Mouse (Mus musculus): ENCODE data around the gene Nol12. TPM values are rescaled to one million over a fixed set of nuclear protein-coding genes. Genes with fewer than 3 reads are reported as not detected.

Nol12 gene
- polyA plus RNA-seq, 1 experiment, result 101 TPM

GRCm38 (mm10) chr15:78978875-78979274 is 44.1 kb downstream of the Nol12 start:
- Histone ChIP-seq H3K4me3 (no peak overlapping the region), H3K79me2 (ENCODE audit: control insufficient read depth, insufficient read depth) (no peaks in the 10 kb centered on the region), H3K36me3 (ENCODE audit: control insufficient read depth, insufficient read depth) (no peaks in the 10 kb centered on the region), H3ac (ENCODE audit: control insufficient read depth, insufficient read length) (no peak overlapping the region), H3K27me3 (ENCODE audit: control insufficient read depth, insufficient read depth, insufficient read length) (peaks cover 55% of the 10 kb centered on the region), H3K4me2 (ENCODE audit: low read depth) (no peak overlapping the region)
- TF ChIP-seq MYOD1 (IDR thresholded peaks at IDR 0.05; ENCODE audit: control insufficient read depth in 1 of 3, insufficient read length in 2 of 3, low read depth in 2 of 3) (no peak), CEBPB (IDR thresholded peaks at IDR 0.05; ENCODE audit: insufficient read depth, poor library complexity, severe bottlenecking) (peak; percentile 62; the same call in 1 of the 2 replicates)

GRCm38 (mm10) chr15:78980084-78980483 is 45.4 kb downstream of the Nol12 start:
- H3K4me3 ChIP-seq, result no peak overlapping the region
- no peak overlapping the region for H3K4me2 ChIP-seq (ENCODE audit: low read depth)
- H3K79me2 ChIP-seq (ENCODE audit: control insufficient read depth, insufficient read depth), result no peaks in the 10 kb centered on the region
- H3K36me3 ChIP-seq (ENCODE audit: control insufficient read depth, insufficient read depth), result no peaks in the 10 kb centered on the region
- H3ac ChIP-seq (ENCODE audit: control insufficient read depth, insufficient read length), result no peak overlapping the region
- TF ChIP-seq MAX (IDR thresholded peaks at IDR 0.05; ENCODE audit: low read depth) (no peak), USF1 (IDR thresholded peaks at IDR 0.05; ENCODE audit: low read depth) (no peak), TCF12 (IDR thresholded peaks at IDR 0.05; ENCODE audit: insufficient read depth, poor library complexity, severe bottlenecking) (no peak), TCF3 (IDR thresholded peaks at IDR 0.05; ENCODE audit: insufficient read length, low read depth) (no peak), E2F4 (IDR thresholded peaks at IDR 0.05; ENCODE audit: insufficient read depth) (no peak), SRF (IDR thresholded peaks at IDR 0.05; ENCODE audit: control insufficient read depth, insufficient read length, low read depth) (no peak), POLR2A (IDR thresholded peaks at IDR 0.05; ENCODE audit: insufficient read length, low read depth) (no peak), MYOG (IDR thresholded peaks at IDR 0.05; ENCODE audit: control insufficient read depth in 1 of 3, insufficient read depth in 1 of 3, insufficient read length in 2 of 3, low read depth in 2 of 3) (no peak), MYOD1 (IDR thresholded peaks at IDR 0.05; ENCODE audit: control insufficient read depth in 1 of 3, insufficient read length in 2 of 3, low read depth in 2 of 3) (no peak), REST (IDR thresholded peaks at IDR 0.05; ENCODE audit: insufficient read depth, insufficient read length) (no peak), POLR2AphosphoS2 (IDR thresholded peaks at IDR 0.05; ENCODE audit: insufficient read length, low read depth) (no peak), CEBPB (IDR thresholded peaks at IDR 0.05; ENCODE audit: insufficient read depth, poor library complexity, severe bottlenecking) (no peak)
- peaks cover 43% of the 10 kb centered on the region for H3K27me3 ChIP-seq (ENCODE audit: control insufficient read depth, insufficient read depth, insufficient read length)

DNA sequence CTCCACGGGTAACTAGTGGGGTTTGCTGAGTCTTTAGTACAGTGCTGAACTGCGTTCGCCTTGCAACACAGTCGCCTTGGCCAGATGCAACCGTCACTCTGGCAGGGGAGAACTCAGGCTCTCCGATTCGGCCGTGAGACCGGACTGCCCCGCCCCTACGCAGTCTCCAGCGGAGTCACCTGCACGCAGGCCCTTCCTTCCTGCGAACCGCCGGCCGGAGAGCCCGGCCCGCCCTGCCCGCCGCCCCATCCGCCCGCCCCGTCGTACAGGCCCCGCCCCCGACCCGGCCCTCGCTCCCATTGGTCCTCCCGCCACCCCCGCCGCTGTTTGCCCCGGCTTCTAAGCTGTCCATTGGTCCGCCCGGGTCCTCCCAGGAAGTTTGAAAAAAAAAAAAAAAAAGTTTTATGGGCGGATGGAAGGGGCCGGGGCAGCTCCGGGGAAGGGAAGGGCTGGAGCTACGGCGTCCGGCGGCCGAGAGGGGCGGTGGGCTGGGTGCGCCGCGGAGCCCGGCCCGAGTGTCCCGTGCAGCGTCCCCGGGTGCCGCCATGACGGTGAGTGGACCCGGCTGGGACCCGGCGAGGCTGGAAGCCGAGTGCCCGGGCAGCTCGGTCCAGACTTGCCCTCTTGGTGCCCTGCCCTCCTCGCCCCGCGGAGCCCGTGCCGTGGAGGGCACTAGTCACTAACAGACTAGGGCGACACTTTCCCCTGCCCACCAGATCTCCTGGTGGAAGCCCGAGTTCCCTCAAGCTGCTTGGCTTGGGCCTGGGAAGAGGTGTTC is 48.1 kb downstream of the Nol12 start:
- H3K36me3 ChIP-seq (ENCODE audit: control insufficient read depth, insufficient read depth), result no peaks in the 10 kb centered on the region

DNA sequence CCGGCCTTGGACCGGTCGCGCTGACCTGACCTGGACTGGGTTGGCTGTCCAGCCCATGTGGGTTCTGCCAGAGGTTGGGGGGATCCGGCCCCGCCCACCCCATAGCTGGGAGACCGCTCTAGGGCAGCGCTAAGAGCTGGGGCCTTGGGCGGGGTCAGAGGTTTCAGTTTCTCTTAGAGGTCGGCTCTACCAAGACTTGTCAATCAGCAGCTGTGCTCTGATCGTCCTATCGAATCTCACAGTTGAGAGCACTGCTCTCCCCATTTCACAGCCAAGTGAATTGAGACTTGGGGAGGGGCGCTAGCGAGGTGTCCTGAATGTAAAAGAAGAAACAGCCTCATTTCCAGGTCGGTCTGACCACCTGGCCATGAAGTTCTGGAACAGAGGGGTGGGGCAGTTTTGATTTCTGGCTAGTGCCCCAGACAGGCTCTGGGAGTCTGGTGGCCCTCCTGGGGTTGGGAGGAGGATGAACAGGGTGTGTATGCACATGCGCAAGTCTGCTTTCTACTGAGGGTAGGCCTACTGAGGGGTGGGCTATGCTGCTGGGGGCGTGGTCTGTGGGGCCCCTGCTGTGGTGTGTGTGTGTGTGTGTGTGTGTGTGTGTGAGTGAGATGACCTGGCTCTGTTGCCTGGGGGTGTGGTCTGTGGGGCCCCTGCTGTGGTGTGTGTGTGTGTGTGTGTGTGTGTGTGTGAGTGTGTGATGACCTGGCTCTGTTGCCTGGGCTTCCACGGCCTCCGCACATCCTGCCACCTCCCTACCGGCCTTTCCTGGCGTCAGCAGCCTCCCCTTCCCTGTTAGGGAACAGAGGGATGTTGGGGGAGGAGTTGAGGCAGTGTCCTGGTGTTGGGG is 48.9 kb downstream of the Nol12 start:
- peaks cover 10% of the 10 kb centered on the region for H3K27me3 ChIP-seq (ENCODE audit: control insufficient read depth, insufficient read depth, insufficient read length)
- peak overlapping the region; percentile 54 for H3K4me3 ChIP-seq
- H3K79me2 ChIP-seq (ENCODE audit: control insufficient read depth, insufficient read depth), result no peaks in the 10 kb centered on the region
- H3ac ChIP-seq (ENCODE audit: control insufficient read depth, insufficient read length), result peak overlapping the region; percentile 79
- H3K36me3 ChIP-seq (ENCODE audit: control insufficient read depth, insufficient read depth), result no peaks in the 10 kb centered on the region
- H3K4me2 ChIP-seq (ENCODE audit: low read depth), result peak overlapping the region; percentile 86
- TF ChIP-seq E2F4 (IDR thresholded peaks at IDR 0.05; ENCODE audit: insufficient read depth) (no peak), USF1 (IDR thresholded peaks at IDR 0.05; ENCODE audit: low read depth) (no peak), MYOG (IDR thresholded peaks at IDR 0.05; ENCODE audit: control insufficient read depth in 1 of 3, insufficient read depth in 1 of 3, insufficient read length in 2 of 3, low read depth in 2 of 3) (no peak), TCF3 (IDR thresholded peaks at IDR 0.05; ENCODE audit: insufficient read length, low read depth) (no peak), POLR2AphosphoS2 (IDR thresholded peaks at IDR 0.05; ENCODE audit: insufficient read length, low read depth) (no peak), REST (IDR thresholded peaks at IDR 0.05; ENCODE audit: insufficient read depth, insufficient read length) (no peak), TCF12 (IDR thresholded peaks at IDR 0.05; ENCODE audit: insufficient read depth, poor library complexity, severe bottlenecking) (no peak), MAX (IDR thresholded peaks at IDR 0.05; ENCODE audit: low read depth) (no peak), SRF (IDR thresholded peaks at IDR 0.05; ENCODE audit: control insufficient read depth, insufficient read length, low read depth) (no peak), CEBPB (IDR thresholded peaks at IDR 0.05; ENCODE audit: insufficient read depth, poor library complexity, severe bottlenecking) (no peak), POLR2A (IDR thresholded peaks at IDR 0.05; ENCODE audit: insufficient read length, low read depth) (no peak), MYOD1 (IDR thresholded peaks at IDR 0.05; ENCODE audit: control insufficient read depth in 1 of 3, insufficient read length in 2 of 3, low read depth in 2 of 3) (no peak)

More for the DNA sequence above, 48.1 kb downstream of the Nol12 start:
- H3K4me2 ChIP-seq (ENCODE audit: low read depth), result peak overlapping the region; percentile 95
- TF ChIP-seq TCF12 (IDR thresholded peaks at IDR 0.05; ENCODE audit: insufficient read depth, poor library complexity, severe bottlenecking), result no peak
- peak; percentile 59 for TF ChIP-seq E2F4 (IDR thresholded peaks at IDR 0.05; ENCODE audit: insufficient read depth)
- peak in 1 of 3 experiments; percentile 39 for TF ChIP-seq MYOD1 (IDR thresholded peaks at IDR 0.05; ENCODE audit: control insufficient read depth in 1 of 3, insufficient read length in 2 of 3, low read depth in 2 of 3)
- no peak for TF ChIP-seq SRF (IDR thresholded peaks at IDR 0.05; ENCODE audit: control insufficient read depth, insufficient read length, low read depth)
- TF ChIP-seq USF1 (IDR thresholded peaks at IDR 0.05; ENCODE audit: low read depth), result no peak
- TF ChIP-seq POLR2A (IDR thresholded peaks at IDR 0.05; ENCODE audit: insufficient read length, low read depth), result peak; percentile 78
- no peak for TF ChIP-seq MYOG (IDR thresholded peaks at IDR 0.05; ENCODE audit: control insufficient read depth in 1 of 3, insufficient read depth in 1 of 3, insufficient read length in 2 of 3, low read depth in 2 of 3)
- peak; percentile 62 for TF ChIP-seq POLR2AphosphoS2 (IDR thresholded peaks at IDR 0.05; ENCODE audit: insufficient read length, low read depth)
- no peak for TF ChIP-seq REST (IDR thresholded peaks at IDR 0.05; ENCODE audit: insufficient read depth, insufficient read length)
- no peak for TF ChIP-seq MAX (IDR thresholded peaks at IDR 0.05; ENCODE audit: low read depth)
- TF ChIP-seq TCF3 (IDR thresholded peaks at IDR 0.05; ENCODE audit: insufficient read length, low read depth), result no peak
- no peak for TF ChIP-seq CEBPB (IDR thresholded peaks at IDR 0.05; ENCODE audit: insufficient read depth, poor library complexity, severe bottlenecking)
- H3K4me3 ChIP-seq, result peak overlapping the region; percentile 54
- no peaks in the 10 kb centered on the region for H3K79me2 ChIP-seq (ENCODE audit: control insufficient read depth, insufficient read depth)
- peak overlapping the region; percentile 79 for H3ac ChIP-seq (ENCODE audit: control insufficient read depth, insufficient read length)
- peaks cover 16% of the 10 kb centered on the region for H3K27me3 ChIP-seq (ENCODE audit: control insufficient read depth, insufficient read depth, insufficient read length)
